In the genomic region with DNA sequence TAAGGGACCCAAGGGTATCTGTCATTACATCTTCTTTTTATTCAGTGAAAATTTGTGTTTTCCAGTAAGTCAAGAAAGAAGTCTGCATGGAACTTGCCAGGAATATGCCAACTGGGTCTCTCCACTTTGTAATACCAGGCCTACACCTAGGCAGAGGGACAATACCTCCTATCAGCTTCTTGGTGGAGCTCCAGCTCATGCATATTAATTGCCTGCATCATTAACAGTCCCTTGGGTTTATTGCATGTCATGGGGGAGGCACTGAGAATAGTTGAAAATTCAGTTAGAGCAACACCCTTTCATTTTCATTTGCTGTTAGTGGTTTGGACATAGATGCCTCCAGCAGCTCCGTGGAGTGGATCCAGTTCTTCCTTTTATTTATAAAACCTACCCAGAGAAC, we compare ENCODE assay signal across 19 mouse cellular contexts.
DNase-seq lines count a peak whose midpoint lies in the region; ATAC-seq lines count a peak whose summit lies in the region.
"Had no signal": no experiment of that assay in that cellular context is flagged by ENCODE, and none has a peak within 500 bp of the region (broad histone marks: within the 10 kb centered on the region; RNA-seq: fewer than 3 reads in every experiment).

No protein-coding gene starts in this region.

- no peak for ATAC-seq in heart, embryonic 14.5 days (ENCODE audit: insufficient number of reproducible peaks, insufficient read depth, low FRiP score, low read depth)
- no peak for ATAC-seq in kidney, embryonic 15.5 days (replicated peaks; ENCODE audit: low FRiP score)
- peak; percentile 96 for ATAC-seq in forebrain, embryonic 16.5 days
- peak; percentile 42; the same call in 1 of the 2 replicates for ATAC-seq in megakaryocyte-erythroid progenitor cell, adult 5-6 weeks (replicated peaks; ENCODE audit: low FRiP score, low TSS enrichment, poor library complexity, severe bottlenecking)
- ATAC-seq: intestine, postnatal 0 days; lung, postnatal 0 days; Patski had no signal

- no peaks in the 10 kb centered on the region for H3K9me3 ChIP-seq in heart, embryonic 14.5 days (ENCODE audit: control insufficient read depth, low read length)
- H3K9me3 ChIP-seq in kidney, embryonic 15.5 days (replicated peaks): no peaks in the 10 kb centered on the region
- no peaks in the 10 kb centered on the region for H3K9me3 ChIP-seq in forebrain, embryonic 16.5 days (ENCODE audit: control insufficient read depth, low read length)
- H3K9me3 ChIP-seq: limb, embryonic 10.5 days; liver, embryonic 13.5 days had no signal

- peak overlapping the region; percentile 12 to 33; a peak in 1 of 4 replicates for H3K27ac ChIP-seq in heart, embryonic 14.5 days (replicated peaks in 1 of 2; ENCODE audit: control insufficient read depth in 1 of 2, insufficient read depth in 1 of 2, low read depth in 2 of 2, low read length in 2 of 2)
- H3K27ac ChIP-seq in kidney, embryonic 15.5 days: 0 out of 2 replicates have a peak overlapping the region, but pooled peaks have one; percentile 19
- no peak overlapping the region; the same call in 1 of the 2 replicates for H3K27ac ChIP-seq in forebrain, embryonic 16.5 days (ENCODE audit: low read length)
- H3K27ac ChIP-seq: gastrocnemius, adult 2 months; layer of hippocampus, adult 2 months; limb, embryonic 10.5 days; liver, embryonic 13.5 days had no signal

- intact Hi-C loops in heart, postnatal 36 days (cut with DNase I): no loop called here

- DNase-seq in heart, postnatal 36 days: no peak
- no peak for DNase-seq in kidney, postnatal 36 days
- DNase-seq in right cerebral cortex, postnatal 36 days (ENCODE audit: low spot score in 2 of 2): no peak
- DNase-seq: adrenal gland, postnatal 25 days; cerebellum, adult 8-10 months; gastrocnemius, adult 2 months; heart, adult 18-20 months; liver, embryonic 13.5 days; right cerebral cortex, adult 18-20 months; thymus, adult 2 months had no signal

- H3K27me3 ChIP-seq in heart, embryonic 14.5 days (ENCODE audit: control insufficient read depth, insufficient read depth, low read length): no peaks in the 10 kb centered on the region
- no peaks in the 10 kb centered on the region for H3K27me3 ChIP-seq in kidney, embryonic 15.5 days
- no peaks in the 10 kb centered on the region for H3K27me3 ChIP-seq in forebrain, embryonic 16.5 days (replicated peaks; ENCODE audit: control insufficient read depth, insufficient read depth, low read length)
- H3K27me3 ChIP-seq: liver, embryonic 13.5 days; Patski had no signal

- H3K4me3 ChIP-seq in heart, embryonic 14.5 days (ENCODE audit: control insufficient read depth in 1 of 2, insufficient read depth in 1 of 2, low read depth in 1 of 2, low read length in 2 of 2): no peak overlapping the region
- no peak overlapping the region for H3K4me3 ChIP-seq in kidney, embryonic 15.5 days (replicated peaks)
- no peak overlapping the region for H3K4me3 ChIP-seq in forebrain, embryonic 16.5 days (replicated peaks; ENCODE audit: low read length)
- H3K4me3 ChIP-seq: gastrocnemius, adult 2 months; layer of hippocampus, adult 2 months; limb, embryonic 10.5 days; liver, embryonic 13.5 days had no signal

- H3K4me1 ChIP-seq in heart, embryonic 14.5 days (ENCODE audit: control insufficient read depth in 2 of 2, insufficient read depth in 2 of 2, low read length in 2 of 2): no peaks in the 10 kb centered on the region; a peak in 1 of 4 replicates
- peaks cover 16% of the 10 kb centered on the region for H3K4me1 ChIP-seq in kidney, embryonic 15.5 days
- peaks cover 10% of the 10 kb centered on the region; the same call in 1 of the 2 replicates for H3K4me1 ChIP-seq in forebrain, embryonic 16.5 days (replicated peaks; ENCODE audit: control insufficient read depth, insufficient read depth, low read length)

- no peak overlapping the region for H3K4me2 ChIP-seq in heart, embryonic 14.5 days (ENCODE audit: low read length)
- H3K4me2 ChIP-seq in kidney, embryonic 15.5 days: no peak overlapping the region
- no peak overlapping the region for H3K4me2 ChIP-seq in forebrain, embryonic 16.5 days (ENCODE audit: low read length)
- H3K4me2 ChIP-seq: liver, embryonic 13.5 days had no signal

- no peaks in the 10 kb centered on the region for H3K36me3 ChIP-seq in heart, embryonic 14.5 days (ENCODE audit: control insufficient read depth, insufficient read depth, low read length)
- no peaks in the 10 kb centered on the region for H3K36me3 ChIP-seq in kidney, embryonic 15.5 days
- H3K36me3 ChIP-seq in forebrain, embryonic 16.5 days (ENCODE audit: control insufficient read depth, insufficient read depth): no peaks in the 10 kb centered on the region
- H3K36me3 ChIP-seq: limb, embryonic 10.5 days; liver, embryonic 13.5 days had no signal

- 68% methylated on average over 1 of the region's 1 CpGs for WGBS in heart, embryonic 14.5 days
- WGBS in kidney, embryonic 15.5 days: 79% methylated on average over 1 of the region's 1 CpGs
- WGBS in forebrain, embryonic 16.5 days: 28% methylated on average over 1 of the region's 1 CpGs

- H3K9ac ChIP-seq in heart, embryonic 14.5 days (ENCODE audit: low read length): no peak overlapping the region
- H3K9ac ChIP-seq in kidney, embryonic 15.5 days: no peak overlapping the region
- H3K9ac ChIP-seq in forebrain, embryonic 16.5 days (replicated peaks; ENCODE audit: low read depth, low read length): no peak overlapping the region
- H3K9ac ChIP-seq: liver, embryonic 13.5 days had no signal

Comparison
In these comparisons a context has a peak if more than half of its experiments do, and no peak if none do; other contexts are left out.
1. ATAC-seq: peak in forebrain, embryonic 16.5 days (single experiment) and megakaryocyte-erythroid progenitor cell, adult 5-6 weeks (single experiment); none in heart, embryonic 14.5 days (single experiment) and kidney, embryonic 15.5 days (single experiment).